Mouse (Mus musculus): ENCODE measurements at regions not wholly inside any gene's neighbourhood (a gene's known extent, or its start where the extent isn't known, plus 50 kb on each side); places are given as distances from the start of the nearest gene placed in this dataset.
A peak's percentile ranks its signal among the peaks of the same experiment; 100 is the strongest.

- DNase-seq (ENCODE audit: extremely low spot score, low spot score): no peak
Observed at GRCm38 (mm10) chr14:76714727-76715126, 158.0 kb upstream of the Serp2 start.

DNA sequence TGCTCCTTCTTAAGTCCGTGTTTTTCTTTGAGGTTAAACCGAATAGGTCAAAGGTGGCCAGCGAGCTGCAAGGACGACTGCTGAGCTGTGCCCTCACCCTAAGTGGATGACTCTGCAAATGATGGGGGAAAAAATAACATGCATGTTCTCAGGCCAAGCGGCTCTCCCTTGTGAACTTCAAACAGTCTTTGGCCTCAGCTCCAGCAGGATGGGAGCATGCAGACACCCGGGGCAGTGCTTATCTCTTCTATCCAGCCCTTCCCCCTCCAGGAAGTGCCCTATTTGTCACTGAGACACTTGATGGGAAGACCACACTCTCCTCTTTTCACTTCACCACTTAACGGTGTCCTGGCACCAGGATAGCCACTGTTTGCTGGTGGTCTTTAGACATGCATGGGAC, 157.3 kb upstream of the Serp2 start:
- DNase-seq (ENCODE audit: extremely low spot score, low spot score): no peak

DNA sequence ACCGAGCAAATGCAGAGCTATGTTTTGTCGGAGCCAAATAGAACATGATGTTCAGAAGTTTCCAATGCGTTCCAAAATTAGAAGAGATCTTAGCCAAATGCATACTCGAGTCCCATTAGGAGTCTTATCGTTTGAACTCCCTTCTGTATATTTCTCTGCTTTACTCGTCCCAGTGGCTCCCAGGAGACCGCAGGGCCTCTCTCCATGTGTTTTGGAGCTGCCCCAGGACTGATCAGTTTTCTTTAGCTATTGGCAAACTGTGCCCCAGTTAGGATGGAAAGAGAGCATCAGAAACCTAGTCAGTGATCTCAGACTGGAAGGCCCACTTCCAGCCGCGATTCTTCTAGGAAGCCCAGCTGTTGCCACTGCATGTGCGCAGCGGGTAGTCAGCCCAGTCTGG, 152.0 kb upstream of the Serp2 start:
- no peak for DNase-seq (ENCODE audit: extremely low spot score, low spot score)

DNA sequence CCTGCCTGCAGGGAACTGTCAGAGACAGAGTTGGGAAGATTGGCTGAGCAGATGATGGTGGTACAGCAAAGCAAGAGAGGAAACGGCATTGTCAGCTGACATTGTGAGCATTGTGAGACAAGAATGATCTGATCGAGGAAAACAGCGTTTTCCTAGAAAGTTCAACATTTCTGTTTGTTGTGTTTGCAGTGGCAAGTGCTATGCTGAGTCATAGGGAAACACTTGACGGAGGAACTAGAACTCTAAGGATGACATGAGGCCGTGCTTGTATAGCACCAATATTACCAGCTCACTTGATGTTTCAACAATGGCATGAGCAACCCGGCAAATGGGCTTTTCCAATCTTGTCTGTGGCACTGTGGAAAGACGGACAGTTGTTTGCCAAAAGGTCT, 146.7 kb upstream of the Serp2 start:
- no peak for DNase-seq (ENCODE audit: extremely low spot score, low spot score)

- no peak for DNase-seq (ENCODE audit: extremely low spot score, low spot score)
Observed at GRCm38 (mm10) chr14:76702709-76703372, 146.2 kb upstream of the Serp2 start.

DNA sequence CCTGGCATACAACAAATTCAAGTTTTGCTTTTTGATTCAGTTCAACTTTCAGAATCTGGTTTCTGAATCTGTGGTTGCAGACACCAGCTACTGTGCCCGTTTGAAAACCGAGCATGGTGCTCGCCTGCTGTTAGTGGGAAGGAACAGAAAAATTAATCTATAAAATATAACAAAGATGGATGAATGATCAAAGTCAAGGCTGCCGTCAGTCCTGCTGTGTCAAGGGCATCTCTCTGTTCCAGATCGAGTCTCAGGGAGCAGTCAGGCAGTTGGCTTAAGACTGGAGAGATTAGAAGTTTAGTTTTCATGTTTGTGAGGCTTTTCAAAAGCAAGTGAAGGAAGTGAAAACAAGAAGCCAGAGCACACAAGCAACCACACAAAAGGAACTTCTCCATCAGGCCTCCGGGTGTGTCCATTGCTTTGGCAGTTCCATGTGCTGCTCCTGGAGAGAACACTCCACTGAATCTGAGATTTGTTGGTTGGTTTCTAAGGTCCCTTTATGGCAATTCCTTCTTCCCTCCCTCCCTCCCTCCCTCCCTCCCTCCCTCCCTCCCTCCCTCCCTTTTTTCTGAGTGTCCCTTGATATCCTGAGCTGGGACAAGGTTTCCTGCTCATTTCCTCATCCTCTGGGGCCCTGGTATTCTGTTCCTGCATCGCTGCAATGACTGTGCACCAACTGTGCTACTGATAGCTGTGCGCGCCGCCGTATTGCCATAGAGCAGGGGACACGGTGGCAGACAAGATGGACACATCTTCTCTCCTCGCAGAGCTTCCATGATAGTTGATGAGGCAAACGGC, 145.4 kb upstream of the Serp2 start:
- DNase-seq (ENCODE audit: extremely low spot score, low spot score): no peak

- DNase-seq (ENCODE audit: extremely low spot score, low spot score): no peak
Observed at GRCm38 (mm10) chr14:76701304-76701703, 144.6 kb upstream of the Serp2 start.

- no peak for DNase-seq (ENCODE audit: extremely low spot score, low spot score)
Observed at GRCm38 (mm10) chr14:76700796-76701195, 144.1 kb upstream of the Serp2 start.

DNA sequence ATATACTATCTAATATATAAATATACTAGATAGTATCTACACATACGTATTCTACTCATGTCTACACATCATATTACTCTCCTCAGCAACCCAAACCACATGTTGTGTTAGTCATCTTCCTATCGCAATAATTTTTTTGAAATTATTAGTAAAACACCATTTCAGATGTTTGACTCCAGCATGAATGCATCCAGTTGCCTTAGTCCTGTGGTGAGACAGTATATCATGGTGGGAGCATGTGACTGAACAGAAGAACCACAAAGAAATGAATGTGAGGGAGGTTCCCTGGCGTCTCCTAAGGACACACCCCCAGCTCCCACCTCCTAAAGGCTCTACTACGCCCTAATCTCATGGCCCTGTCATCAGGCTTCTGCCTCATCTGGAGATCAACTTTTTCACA, 143.5 kb upstream of the Serp2 start:
- DNase-seq (ENCODE audit: extremely low spot score, low spot score): no peak

- no peak for DNase-seq (ENCODE audit: extremely low spot score, low spot score)
Observed at GRCm38 (mm10) chr14:76698718-76699402, 142.2 kb upstream of the Serp2 start.

DNA sequence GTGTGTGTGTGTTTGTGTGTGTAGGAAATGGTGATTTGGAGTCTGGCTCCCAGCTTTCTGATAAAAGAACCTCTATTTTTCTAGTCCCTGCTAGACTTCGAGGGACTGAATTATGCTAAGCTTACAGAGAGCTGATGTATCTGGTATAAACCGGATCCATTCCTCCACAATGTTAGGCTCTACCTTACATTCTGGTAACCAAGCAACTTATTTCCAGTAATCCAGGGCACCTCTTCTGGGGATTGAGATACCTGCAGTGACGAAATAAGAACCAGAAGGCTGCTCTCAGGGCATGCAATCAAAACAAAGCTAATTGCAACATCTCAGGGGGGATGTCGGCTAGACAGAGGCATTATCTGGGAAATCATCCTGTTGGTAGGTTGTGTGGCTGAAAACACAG, 140.0 kb upstream of the Serp2 start:
- DNase-seq (ENCODE audit: extremely low spot score, low spot score): no peak

- DNase-seq (ENCODE audit: extremely low spot score, low spot score): no peak
Observed at GRCm38 (mm10) chr14:76695691-76696355, 139.1 kb upstream of the Serp2 start.

GRCm38 (mm10) chr14:76694894-76695293, 138.2 kb upstream of the Serp2 start:
- no peak for DNase-seq (ENCODE audit: extremely low spot score, low spot score)

GRCm38 (mm10) chr14:76693351-76694317, 136.9 kb upstream of the Serp2 start:
- no peak for DNase-seq (ENCODE audit: extremely low spot score, low spot score)

DNA sequence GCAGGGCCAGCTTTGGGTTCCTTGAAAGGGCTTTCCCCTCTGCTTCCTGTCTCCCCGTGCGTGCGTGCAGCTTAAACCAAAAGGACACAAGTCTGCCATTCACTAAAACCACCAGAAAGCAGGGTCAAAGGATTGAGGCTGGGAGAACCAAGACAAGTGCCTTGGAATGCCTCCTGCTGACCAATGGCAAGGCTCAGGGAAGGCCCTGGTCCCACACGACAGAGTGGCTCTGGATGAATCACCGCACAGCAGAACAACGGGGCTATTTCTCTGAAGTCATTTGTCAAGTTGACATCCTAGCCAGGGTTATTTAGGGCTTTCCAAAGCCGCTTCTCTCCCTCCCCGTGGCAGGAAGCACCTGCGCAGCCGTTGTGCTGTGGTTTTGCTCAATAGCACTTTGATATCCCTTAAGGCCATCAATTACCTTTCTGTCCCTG, 131.3 kb upstream of the Serp2 start:
- DNase-seq (ENCODE audit: extremely low spot score, low spot score): peak; percentile 60

GRCm38 (mm10) chr14:76686762-76687453, 130.2 kb upstream of the Serp2 start:
- no peak for DNase-seq (ENCODE audit: extremely low spot score, low spot score)

- no peak for DNase-seq (ENCODE audit: extremely low spot score, low spot score)
Observed at GRCm38 (mm10) chr14:76685830-76686761, 129.4 kb upstream of the Serp2 start.

GRCm38 (mm10) chr14:76684327-76684726, 127.6 kb upstream of the Serp2 start:
- no peak for DNase-seq (ENCODE audit: extremely low spot score, low spot score)
